Mouse (Mus musculus) midbrain, embryonic 11.5 days (tissue): Measurements from ENCODE around the gene Olfr730. TPM values are rescaled to one million over a fixed set of nuclear protein-coding genes. Genes with fewer than 3 reads are reported as not detected.

ENCODE experiments used
- ATAC-seq: fragments of 200-750 bp; cut with Nextera tagmentation; 2 replicates; pipeline ENCODE4 v1.8.0; 2017; ENCODE audit warnings: moderate TSS enrichment, moderate library complexity; ENCODE audit not compliant: low FRiP score
- DNase-seq: peaks from one replicate; pipeline ENCODE4 v3.0.0; 2015; ENCODE audit warnings: low spot score; ENCODE audit errors: missing footprints
- H3K27ac ChIP-seq: fragments of 300-500 bp; sonication (generic); 2 replicates; pipeline ENCODE4 v1.5.1; 2014; ENCODE audit warnings: low read depth, low read length
- H3K27me3 ChIP-seq: fragments of 300-500 bp; sonication (generic); 2 replicates; pipeline ENCODE4 v1.6.1; 2014; ENCODE audit warnings: mild to moderate bottlenecking, low read length, moderate library complexity, mixed read lengths; ENCODE audit not compliant: control insufficient read depth, insufficient read depth
- H3K36me3 ChIP-seq: fragments of 300-500 bp; sonication (generic); 2 replicates; pipeline ENCODE4 v1.6.1; 2014; ENCODE audit warnings: mild to moderate bottlenecking, low read length, moderate library complexity, mixed read lengths; ENCODE audit not compliant: control insufficient read depth, insufficient read depth
- H3K4me1 ChIP-seq: fragments of 300-500 bp; sonication (generic); 2 replicates; pipeline ENCODE4 v1.6.1; 2014; ENCODE audit warnings: low read length; ENCODE audit not compliant: control insufficient read depth, insufficient read depth
- H3K4me2 ChIP-seq: fragments of 300-500 bp; sonication (generic); 2 replicates; pipeline ENCODE4 v1.6.1; 2014; ENCODE audit warnings: mild to moderate bottlenecking, moderate library complexity
- H3K4me3 ChIP-seq: fragments of 300-500 bp; sonication (generic); 2 replicates; pipeline ENCODE4 v1.5.1; 2014; ENCODE audit warnings: low read depth, low read length
- H3K9ac ChIP-seq: fragments of 300-500 bp; sonication (generic); 2 replicates; pipeline ENCODE4 v1.6.1; 2014; ENCODE audit warnings: low read length
- H3K9me3 ChIP-seq: fragments of 300-500 bp; sonication (generic); 2 replicates; pipeline ENCODE4 v1.6.1; 2016; ENCODE audit warnings: low read length; ENCODE audit not compliant: control insufficient read depth
- WGBS: fragments of 180-500 bp; shearing (Covaris S2); extraction: QIAGEN DNeasy Blood & Tissue Kit; methylation state at CpG from one replicate; pipeline ENCODE4 v1.1.7; 2014; 5-methylcytosine and 5-hydroxymethylcytosine counted together
- polyA plus RNA-seq: library from polyadenylated mRNA; unstranded; fragments of >200 nt; fragmentation: Nextera tagmentation; extraction: Ambion mirVana; gene quantifications from 2 replicates; pipeline ENCODE4 v1.2.1, GENCODE M21; 2014

Olfr730 gene
- polyA plus RNA-seq, result not detected in 2 replicates

- Histone ChIP-seq H3K4me2 (no peak within 1 kb of the TSS), H3K36me3 (no peaks in the 10 kb centered on the region), H3K9ac (no peak within 1 kb of the TSS), H3K4me1 (no peaks in the 10 kb centered on the region), H3K4me3 (no peak within 1 kb of the TSS), H3K27me3 (no peaks in the 10 kb centered on the region), H3K9me3 (no peaks in the 10 kb centered on the region), H3K27ac (no peak within 1 kb of the TSS)
- 60% methylated on average over 1 of the region's 1 CpGs for WGBS
- no peak for DNase-seq
- no peak for ATAC-seq
These were observed at the start of gene Olfr730 for GRCm38 (mm10) chr14:50188098-50188497. Olfr730 (minus strand) TSS chr14:50188198.

- Histone ChIP-seq H3K27ac (no peak within 1 kb of the TSS), H3K9ac (no peak within 1 kb of the TSS), H3K4me3 (no peak within 1 kb of the TSS), H3K4me1 (no peaks in the 10 kb centered on the region), H3K9me3 (no peaks in the 10 kb centered on the region), H3K4me2 (no peak within 1 kb of the TSS), H3K36me3 (no peaks in the 10 kb centered on the region), H3K27me3 (no peaks in the 10 kb centered on the region)
- ATAC-seq (no peak), DNase-seq (no peak)
These were observed 35.2 kb downstream of the Olfr730 start, which contains the start of gene Olfr729 for GRCm38 (mm10) chr14:50152810-50153209. Olfr729 (minus strand) TSS chr14:50152910.

GRCm38 (mm10) chr14:50142580-50142979 lies 45.4 kb downstream of the Olfr730 start, which contains the start of gene Olfr728:
Olfr728 (minus strand) TSS chr14:50142680.
- Histone ChIP-seq H3K4me2 (no peak within 1 kb of the TSS), H3K36me3 (no peaks in the 10 kb centered on the region), H3K4me3 (no peak within 1 kb of the TSS), H3K9ac (no peak within 1 kb of the TSS), H3K4me1 (no peaks in the 10 kb centered on the region), H3K9me3 (no peaks in the 10 kb centered on the region), H3K27me3 (no peaks in the 10 kb centered on the region), H3K27ac (no peak within 1 kb of the TSS)
- 95% methylated on average over 5 of the region's 5 CpGs for WGBS
- ATAC-seq (no peak), DNase-seq (no peak)

Other genes with a start within 250 kb of the Olfr730 start
- not detected in 2 replicates for gene Olfr724, start 224.9 kb downstream of the Olfr730 start, polyA plus RNA-seq
- not detected in 2 replicates for gene Olfr725, start 147.8 kb downstream of the Olfr730 start, polyA plus RNA-seq
- gene Olfr726, start 97.2 kb downstream of the Olfr730 start, polyA plus RNA-seq, result not detected in 2 replicates
- not detected in 2 replicates for gene Olfr727, start 65.0 kb downstream of the Olfr730 start, polyA plus RNA-seq
- not detected in 2 replicates for gene Olfr728, start 45.5 kb downstream of the Olfr730 start, polyA plus RNA-seq
- gene Olfr729, start 35.3 kb downstream of the Olfr730 start, polyA plus RNA-seq, result not detected in 2 replicates
- not detected in 2 replicates for gene Olfr731, start 53.7 kb upstream of the Olfr730 start, polyA plus RNA-seq
- gene Olfr732, start 96.0 kb upstream of the Olfr730 start, polyA plus RNA-seq, result not detected in 2 replicates
- gene Olfr733, start 113.3 kb upstream of the Olfr730 start, polyA plus RNA-seq, result not detected in 2 replicates
- not detected in 2 replicates for gene Olfr734, start 138.6 kb upstream of the Olfr730 start, polyA plus RNA-seq
- not detected in 2 replicates for gene Olfr735, start 160.7 kb upstream of the Olfr730 start, polyA plus RNA-seq
- gene Tlr11, start 169.7 kb upstream of the Olfr730 start, polyA plus RNA-seq, result not detected in 2 replicates
- gene Olfr736, start 193.0 kb upstream of the Olfr730 start, polyA plus RNA-seq, result not detected in 2 replicates
- not detected in 2 replicates for gene Olfr738, start 219.4 kb upstream of the Olfr730 start, polyA plus RNA-seq
- not detected in 2 replicates for gene Olfr739, start 230.4 kb upstream of the Olfr730 start, polyA plus RNA-seq